Mouse (Mus musculus) 3134 (cell line): ENCODE results near the gene Ston2.

Source experiments
- DNase-seq: peaks from one replicate; pipeline ENCODE4 v3.0.0-alpha.2; 2011; ENCODE audit warnings: low spot score; ENCODE audit not compliant: insufficient read length; ENCODE audit errors: extremely low read depth

Gene Ston2

DNA sequence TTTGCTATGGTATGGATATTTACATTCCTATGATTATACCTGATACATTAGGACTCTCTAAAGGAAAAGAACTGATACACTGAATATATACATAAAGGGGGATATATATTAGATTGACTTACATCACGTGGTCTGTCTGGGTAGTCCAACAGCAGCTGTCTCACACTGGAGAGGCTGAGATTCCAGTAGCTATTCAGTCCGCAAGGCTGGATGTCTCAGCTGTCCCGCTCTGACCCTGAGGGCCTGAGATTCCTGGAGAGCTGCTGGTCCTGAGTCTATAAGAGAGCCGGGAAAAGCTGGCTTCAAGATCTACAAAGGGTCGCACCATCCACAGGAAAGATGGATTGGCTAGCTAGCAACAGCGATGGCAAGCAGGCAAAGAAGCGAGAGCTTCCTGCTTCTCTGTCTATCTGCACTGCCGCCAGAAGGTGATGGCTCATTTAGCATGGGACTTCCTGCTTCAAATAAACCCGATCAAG lies at the start of gene Ston2:
Ston2 (minus strand) TSS at position 429 of the 479 bp plus-strand sequence.
- DNase-seq, result no peak

DNA sequence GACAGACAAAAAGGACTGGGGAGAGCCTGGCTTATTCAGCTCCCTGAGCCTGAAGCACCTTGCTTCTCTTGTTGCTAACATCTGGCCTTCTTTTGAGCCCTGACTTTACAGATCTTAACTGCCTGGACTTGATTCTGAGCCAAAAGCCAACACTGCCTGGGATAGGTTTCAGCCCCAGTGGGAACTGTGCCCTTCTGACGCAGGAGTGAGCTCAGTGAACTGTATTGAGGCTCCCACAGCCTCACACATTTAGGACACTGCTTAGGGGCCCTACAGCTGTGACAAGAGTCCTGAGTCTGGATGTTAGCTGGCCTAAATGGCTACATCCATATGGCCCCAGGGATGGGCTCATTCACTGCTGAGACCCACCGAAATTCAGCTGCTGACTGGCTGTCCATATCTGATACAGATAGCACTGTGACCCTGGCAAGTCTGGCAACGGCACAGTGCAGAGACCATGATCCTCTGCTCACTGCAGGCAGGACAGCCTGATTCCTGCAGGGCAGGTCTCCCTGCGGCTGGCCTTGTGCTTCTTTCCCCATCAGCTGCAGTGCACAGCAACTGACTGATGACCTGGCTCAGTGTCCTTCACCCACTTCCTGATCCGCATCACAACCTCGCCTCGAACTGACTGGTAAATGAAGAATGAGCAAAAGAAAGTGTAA lies 49.3 kb upstream of the Ston2 start:
- no peak for DNase-seq

DNA sequence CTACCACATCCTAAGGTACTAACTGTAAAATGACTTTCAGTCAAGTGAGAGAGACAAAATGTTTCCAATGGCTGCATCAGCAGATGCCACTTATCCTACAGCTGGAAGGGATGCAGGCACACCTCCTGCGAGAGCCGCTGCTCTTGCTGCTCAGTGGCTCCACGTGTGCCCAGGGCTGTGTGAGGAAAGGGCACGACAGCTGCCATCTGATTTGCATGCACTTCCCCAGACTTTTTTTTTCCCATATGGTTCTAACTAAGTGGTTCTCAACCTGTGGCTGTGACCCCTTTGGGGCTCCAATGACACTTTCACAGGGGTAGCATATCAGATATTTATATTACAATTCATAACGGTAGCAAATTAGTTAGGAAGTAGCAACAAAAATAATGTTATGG lies 45.7 kb upstream of the Ston2 start:
- no peak for DNase-seq

DNA sequence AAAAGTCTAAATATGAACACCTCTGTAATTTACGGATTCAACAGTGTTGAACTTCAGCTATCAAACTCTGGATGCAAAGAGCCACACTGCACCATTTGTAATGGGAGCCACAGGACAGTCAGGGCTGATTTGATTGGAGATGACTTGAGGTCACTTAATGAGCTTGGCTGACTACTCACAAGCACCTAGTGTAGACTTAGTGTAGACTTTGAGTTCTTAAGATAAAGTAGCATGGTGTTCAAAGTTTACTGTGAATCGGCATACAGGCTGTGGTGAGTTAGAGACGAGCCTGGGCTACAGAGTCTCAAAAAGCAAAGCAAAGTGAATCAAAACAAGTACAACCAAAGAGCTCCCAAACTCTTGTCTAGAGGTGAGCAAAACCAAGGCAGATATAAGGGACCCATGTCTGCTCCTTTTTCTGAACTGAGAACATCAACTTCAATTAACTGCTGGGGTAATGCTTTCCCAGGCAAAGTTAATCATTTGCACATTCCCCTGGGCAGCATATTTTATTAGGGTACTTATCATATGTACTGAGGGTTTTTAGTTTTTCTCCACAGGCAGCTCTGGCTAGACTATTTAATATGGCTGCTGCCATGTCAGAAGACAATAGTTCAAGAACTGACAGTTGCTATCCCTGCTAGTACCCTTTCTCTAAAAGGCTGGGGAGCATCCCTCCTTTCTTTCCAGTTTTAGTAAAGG lies 45.2 kb upstream of the Ston2 start:
- no peak for DNase-seq

DNA sequence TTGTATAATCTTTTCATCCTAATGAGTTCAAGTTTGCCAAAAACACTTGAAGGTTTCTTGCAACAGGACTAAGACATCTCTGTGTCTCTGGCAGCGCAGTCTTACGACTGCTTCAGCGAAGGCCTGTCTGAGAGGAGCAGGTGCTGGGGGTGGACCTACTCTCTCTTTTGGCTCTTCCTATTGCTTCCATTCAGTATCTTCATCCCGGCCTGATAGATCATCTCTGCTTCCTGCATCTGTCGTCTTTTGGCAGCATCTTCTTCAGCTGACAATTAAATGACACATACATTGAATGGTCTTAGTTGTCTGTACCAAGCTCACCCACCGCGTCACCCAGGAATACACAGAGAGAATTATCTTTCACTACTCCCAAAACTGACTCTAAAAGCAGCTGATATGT lies 43.2 kb upstream of the Ston2 start:
- DNase-seq, result no peak

DNA sequence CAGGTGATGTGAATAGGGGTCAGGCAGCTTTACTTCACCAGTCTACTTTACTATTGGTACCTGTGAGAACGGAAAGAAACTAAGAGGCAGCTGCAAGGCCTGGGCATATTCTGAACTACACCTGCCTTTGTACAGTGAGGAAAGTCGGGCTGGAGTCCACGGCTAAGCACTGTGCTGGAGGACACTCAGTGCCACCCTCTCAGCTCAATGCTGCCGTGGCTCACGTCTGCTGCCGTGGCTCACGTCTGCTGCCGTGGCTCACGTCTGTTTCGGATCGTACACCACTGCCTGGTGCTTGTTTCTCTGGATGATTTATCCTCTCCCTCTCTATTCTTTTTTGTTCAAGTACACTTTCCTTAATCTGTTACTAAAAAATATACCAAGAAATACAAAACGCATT lies 32.3 kb upstream of the Ston2 start:
- DNase-seq, result no peak

DNA sequence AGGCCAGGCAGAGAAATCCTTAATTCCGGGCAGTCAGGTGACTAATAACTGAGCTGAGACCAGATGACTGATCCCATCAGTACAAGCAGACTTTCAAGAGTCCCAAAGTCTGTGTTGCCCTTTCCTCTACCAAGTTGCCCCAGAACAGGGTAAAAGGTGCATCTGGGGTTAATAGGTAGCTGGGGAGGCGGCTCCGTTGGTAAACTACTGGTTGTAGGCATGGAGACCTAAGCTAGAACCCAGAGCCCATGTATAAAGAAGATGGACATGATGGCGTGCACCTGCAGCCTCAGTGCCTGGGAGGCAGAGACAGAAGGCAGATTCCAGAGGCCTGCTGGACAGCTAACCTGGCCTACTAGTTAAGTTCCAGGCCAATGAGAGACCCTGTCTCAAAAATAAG lies 30.5 kb upstream of the Ston2 start:
- no peak for DNase-seq

DNA sequence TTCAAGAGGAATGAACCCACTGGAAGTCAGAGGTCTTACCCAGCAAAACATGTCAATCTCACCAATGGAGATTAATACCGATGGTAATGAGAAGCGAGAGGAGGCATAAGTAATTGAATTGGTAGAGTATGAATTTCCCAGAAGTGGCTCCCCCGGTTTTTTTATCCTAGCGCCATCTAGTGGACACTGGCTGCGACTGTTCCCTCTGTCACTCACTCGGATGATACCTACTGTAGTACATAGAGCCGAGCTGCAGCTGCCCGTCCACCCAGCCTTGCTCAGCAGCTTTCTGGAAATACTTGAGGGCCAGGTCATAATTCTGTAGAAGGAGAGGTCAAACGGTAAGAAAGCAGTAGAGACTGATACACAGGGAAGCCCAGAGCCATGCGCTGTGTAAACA lies 27.8 kb upstream of the Ston2 start:
- DNase-seq, result no peak

DNA sequence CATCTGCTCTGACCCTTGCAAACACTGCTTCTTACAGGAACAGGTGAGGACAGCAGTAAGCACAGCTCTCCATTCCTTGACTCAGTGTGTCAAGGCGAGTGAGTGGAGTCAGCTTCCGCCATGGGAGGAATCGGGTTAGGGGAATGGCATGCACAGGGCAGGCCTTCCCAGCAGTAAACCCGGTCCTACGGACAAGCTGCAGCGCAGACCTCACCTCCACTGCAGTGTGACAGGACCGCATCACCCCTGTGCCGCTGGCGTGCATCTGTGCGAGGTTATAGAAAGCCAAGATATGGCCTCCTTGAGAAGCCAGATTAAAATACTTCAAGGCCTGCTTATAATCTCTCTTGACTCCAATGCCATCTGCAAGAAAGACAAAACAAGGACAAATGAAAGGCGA lies 27.4 kb upstream of the Ston2 start:
- DNase-seq, result no peak

DNA sequence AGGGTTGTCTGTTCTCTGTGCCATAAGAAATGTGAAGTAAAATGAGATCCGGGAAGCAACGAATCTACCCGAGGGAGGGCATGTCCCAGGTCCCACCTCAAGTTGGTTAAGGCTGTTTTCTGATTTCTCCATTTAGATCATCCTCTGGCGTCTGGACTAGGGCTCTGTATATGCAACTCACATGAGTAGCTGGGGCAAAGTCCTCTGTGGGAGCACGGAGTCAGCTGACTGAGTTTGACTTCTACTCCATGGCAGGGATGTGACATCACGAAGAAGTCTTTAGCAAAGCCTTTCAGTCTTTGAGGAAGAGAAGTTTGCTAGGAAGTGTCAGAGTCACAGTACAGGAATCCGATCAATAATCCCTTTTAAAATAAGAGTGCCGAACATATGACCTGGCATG lies 20.7 kb upstream of the Ston2 start:
- DNase-seq, result no peak

DNA sequence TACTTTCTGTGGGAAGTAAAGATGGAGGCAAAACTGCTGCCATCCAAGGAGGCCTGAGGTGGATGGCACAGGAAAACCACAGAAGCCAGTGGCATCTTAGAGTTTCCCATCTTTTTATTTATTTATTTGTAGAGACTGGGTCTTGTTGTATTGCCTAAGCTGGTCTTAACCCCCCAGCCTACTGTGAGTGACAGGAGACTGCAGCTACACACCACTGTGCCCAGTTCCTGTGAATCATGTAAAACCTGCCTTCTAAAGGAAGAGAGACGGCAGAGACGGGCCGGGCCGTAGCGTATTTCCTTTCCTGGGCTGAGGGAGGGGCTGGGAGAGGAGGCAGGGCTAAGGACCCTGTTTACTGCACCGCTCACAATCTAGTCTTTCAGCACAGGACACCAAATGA lies 19.6 kb upstream of the Ston2 start:
- DNase-seq, result no peak

DNA sequence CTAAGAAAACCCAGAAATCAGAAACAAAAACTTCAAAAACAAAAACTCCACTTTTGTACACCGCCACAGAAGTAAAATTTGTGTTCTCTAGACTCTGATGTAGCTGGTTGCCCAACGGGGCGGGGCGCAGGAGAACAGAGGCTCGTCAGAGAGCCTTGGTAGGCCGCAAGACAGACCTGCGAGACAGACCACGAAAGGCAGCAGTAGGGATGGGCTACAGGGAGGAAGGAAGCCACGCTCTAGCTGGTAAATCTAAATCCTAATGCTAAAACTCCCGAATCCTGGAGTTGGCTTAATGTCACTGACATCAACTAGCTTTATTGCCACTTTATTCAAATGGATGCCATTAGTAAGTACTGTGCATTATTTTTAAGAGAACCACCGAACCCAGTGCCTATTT lies 18.9 kb upstream of the Ston2 start:
- no peak for DNase-seq

DNA sequence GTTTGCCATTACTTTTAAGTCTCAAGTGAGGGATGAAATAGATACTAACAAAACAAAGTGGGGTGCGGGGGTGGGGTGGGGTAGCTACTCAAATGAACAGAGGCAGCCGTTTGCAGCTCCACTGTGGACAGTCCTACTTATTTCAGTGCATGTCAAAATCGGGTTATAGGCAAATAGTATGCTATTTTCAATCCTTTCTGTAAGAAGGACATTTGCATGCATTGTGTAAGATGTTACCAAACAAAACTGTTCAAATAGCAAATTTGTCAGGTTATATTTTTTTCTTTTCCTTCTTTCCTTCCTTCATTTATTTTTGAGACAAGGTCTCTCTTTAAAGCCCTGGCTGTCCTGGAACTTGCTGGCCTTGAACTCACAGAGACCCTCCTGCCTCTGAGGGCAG lies 16.1 kb upstream of the Ston2 start:
- DNase-seq, result no peak

DNA sequence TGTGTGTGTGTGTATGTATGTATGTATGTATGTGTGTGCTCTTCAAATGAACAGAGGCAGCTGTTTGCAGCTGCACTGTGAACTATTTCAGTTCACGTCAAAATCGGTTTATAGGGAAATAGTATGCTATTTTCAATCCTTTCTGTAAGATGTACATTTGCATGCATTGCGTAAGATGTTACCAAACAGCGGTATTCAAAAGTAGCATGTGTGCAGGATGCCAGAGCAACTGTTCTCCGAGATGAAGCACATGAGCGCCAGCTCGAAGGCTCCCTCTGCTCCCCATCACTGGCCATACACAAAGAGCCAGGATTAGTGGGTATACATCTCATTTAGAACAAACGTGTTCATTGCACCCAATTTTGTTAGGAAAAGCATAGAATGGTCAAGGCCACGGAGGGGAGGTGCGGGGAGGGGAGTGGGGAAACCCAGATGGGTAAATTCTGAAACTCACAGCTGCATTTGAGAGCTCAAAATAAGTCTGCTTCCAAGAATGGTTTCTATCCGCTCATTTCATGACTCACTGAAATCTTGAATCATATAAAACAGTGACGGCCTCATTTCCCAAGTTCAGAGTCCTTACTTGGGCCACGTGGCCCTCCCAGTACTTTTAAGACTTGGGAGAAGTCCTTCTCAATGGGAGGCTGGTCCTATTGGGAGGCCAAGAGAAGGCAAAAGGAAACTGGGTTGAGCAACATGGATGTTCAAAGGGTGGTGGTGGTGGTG lies 15.2 kb upstream of the Ston2 start:
- DNase-seq, result no peak

DNA sequence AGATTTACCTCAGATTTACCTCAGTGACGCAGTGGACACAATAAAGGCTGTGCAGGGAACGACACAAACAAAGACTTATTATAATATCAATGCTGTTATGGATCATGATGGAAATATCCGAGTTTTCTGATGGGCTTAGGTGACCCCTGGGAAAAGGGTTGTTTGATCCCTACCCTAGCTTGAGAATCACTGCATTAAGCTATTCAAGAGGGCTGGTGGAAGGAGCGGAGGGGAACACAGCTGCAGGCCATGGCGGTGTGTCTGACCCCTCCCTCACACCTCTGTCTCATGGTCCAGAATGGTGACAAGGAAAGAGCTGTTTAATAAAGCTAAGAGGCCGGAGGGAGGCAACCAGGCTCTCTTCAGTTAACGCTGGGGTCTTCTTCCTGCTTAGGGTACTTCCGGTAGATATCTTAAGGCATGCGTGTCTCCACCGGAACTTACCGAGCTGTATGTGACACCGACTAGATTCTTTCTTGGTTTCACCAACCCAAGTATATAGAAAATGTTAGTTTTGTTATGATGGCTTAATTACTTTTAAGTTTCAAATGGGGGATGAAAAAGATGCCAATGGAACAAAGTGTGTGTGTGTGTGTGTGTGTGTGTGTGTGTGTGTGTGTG lies 14.5 kb upstream of the Ston2 start:
- DNase-seq, result no peak

DNA sequence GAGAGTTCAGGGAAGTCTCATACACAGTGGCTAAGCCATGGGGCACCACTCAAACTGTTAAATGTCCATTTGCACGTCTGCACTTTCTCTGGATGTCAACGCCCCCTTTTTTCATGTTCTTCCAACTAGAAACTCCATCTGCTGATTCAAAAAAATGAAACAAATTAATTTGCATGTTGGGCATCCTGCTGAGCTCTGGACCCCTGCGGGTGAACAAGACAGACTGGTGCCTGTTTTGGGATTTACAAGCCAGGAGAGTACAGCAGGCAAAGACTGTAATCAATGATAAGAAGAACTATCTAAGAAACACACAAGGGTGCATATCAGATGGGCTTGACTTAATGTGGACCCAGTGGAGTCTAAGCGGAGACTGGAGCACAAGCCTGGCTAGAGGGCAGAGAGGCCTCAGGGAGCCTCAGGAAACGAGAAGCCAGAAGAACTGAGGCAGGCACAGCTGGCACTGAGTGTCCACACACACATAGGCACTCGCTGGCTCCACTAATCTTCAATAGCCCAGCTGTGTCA lies 12.7 kb upstream of the Ston2 start:
- no peak for DNase-seq

DNA sequence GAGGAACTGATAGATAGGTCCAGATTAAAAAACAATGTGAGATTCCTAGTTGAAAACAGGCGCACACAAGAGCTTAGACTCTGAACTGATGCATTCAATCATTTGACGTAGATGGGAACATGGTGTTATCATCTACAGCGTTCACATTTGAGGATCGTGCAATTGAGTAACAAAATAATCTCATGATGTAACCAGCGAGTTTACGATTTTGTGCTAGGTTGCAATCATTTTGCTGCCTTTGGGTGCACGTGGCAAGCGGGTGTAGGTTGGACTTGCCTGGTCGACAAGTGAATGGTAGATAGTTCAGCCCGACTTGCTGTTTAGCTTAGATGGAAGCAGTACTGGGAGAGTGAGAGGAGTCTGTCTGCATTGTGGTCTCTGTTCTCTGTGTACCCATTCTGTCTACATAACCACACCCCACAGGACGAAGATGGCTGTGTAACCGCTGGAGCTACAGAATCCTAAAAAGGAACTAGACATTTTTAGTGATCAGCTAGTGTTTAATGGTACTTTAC lies 11.7 kb upstream of the Ston2 start:
- no peak for DNase-seq

DNA sequence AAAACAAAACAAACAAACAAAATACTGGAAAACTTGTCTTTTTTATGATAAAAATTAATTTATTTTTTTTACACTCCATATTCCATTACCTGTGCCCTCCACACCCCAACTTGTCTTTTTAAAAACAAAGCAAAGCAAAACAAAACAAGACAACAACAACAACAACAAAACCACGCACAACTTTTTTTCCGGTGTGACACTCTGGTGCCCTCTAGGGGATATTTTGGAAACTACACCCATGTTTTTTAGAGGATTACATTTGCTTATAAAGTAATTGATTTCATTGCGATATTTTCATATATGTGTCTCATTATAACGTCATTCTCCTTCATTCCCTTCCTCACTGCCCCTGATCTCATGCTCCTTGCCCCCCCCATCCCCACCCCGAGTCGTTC lies 11.2 kb upstream of the Ston2 start:
- no peak for DNase-seq

DNA sequence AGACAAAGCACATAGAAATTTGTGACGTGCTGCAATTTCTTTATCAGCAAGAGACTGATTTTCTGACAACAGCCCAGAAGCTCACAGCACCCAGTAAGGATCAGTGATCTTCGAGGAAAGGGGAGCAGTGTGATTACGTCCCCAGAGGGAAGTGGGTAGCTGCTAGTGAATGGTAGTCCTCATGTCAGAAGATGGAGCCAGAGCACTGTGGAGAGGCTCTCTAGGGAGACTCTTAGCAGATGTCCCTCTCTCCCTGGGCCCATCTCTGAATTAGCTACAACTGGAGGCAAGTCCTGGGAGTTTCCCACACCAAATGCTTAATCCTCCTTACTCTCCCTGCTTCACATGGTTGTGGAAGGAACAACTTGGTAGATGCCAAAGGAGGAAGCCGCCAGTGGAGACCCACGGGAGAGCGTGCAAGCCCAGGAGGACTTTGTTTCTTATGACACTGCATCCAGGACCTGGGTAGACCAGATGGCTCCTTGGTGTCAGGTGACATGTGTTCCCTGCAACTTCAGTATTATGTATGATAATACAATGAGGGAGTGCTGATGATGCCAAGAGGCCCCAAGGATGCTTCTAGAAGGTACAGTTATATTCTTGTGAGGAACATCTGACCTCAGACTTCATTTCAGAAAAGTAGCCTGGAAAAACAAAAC lies 10.7 kb upstream of the Ston2 start:
- no peak for DNase-seq

DNA sequence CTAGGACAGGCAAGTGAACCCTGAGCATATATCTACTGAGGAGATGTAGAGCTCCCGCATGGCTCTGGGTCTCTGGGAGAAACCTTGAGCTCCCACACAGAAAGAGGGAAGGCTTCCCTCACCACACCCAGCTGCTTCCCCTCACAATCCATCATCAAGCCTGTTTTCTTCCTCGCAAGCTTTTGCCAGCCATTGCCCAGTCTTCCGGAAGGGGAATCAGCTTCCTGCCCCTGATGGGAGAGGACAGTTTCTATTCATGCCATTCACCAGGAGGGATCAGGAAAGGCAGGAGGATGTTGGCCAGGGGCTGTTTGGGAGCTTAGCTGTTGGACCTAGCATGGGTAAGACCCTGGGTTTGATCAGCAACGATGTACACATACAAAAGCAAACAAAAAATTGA lies 8.6 kb upstream of the Ston2 start:
- no peak for DNase-seq

DNA sequence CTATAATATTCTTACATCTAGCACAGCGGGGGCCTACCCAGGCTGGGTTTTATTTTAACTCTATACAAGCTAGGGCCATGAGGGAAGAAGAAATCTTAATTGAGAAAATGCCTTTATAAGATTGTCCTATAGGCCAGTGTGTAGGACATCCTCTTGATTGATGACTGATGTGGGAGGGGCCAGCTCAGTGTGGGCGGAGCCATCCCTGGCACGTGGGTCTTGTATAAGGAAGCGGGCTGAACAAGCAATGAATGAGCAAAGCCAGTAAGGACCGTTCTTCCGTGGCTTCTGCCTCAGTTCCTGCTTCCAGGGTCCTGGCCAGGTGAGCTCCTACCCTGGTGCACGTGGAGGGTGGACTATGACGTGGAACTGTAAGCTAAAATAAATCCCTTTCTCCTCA lies 5.1 kb upstream of the Ston2 start:
- no peak for DNase-seq
